Mouse (Mus musculus) adrenal gland, postnatal 4 days (tissue): ENCODE data around the gene Eps15l1. TPM values are rescaled to one million over a fixed set of nuclear protein-coding genes. Genes with fewer than 3 reads are reported as not detected.
A peak's percentile ranks its signal among the peaks of the same experiment; 100 is the strongest.

ENCODE experiments used
- DNase-seq, 2 experiments: peaks; one replicate each; pipeline ENCODE4 v3.0.0; 2021 to 2022; ENCODE audit warnings: low spot score in 2 of 2, mixed read lengths in 2 of 2
- long read RNA-seq, 2 experiments: library from polyadenylated mRNA; stranded (forward); transcript quantifications; one replicate each; pipeline ENCODE4 v2.0.0; 2021
- total RNA-seq, 2 experiments: library from RNA; stranded (reverse); gene quantifications; 2 replicates each; pipeline ENCODE4 v1.2.3; 2021

Eps15l1 gene
- total RNA-seq = 10 to 100 TPM; 69.9 to 70.8 TPM
- long read RNA-seq, experiment 1, transcript Eps15l1-201 (24 exons, 3,129 nt) = major isoform, 5 of 34 reads
- long read RNA-seq, experiment 1, partial matches to known transcripts = 4 of 34 reads
- long read RNA-seq, experiment 1, other reads (novel, unspliced or antisense) = 20 of 34 reads
- long read RNA-seq, experiment 2, transcript Eps15l1-205 (16 exons, 3,376 nt) = minor isoform, 13 of 70 reads
- long read RNA-seq, experiment 2, transcript Eps15l1-201 (24 exons, 3,129 nt) = major isoform, 14 of 70 reads
- long read RNA-seq, experiment 2, partial matches to known transcripts = 11 of 70 reads
- long read RNA-seq, experiment 2, other reads (novel, unspliced or antisense) = 31 of 70 reads

DNA sequence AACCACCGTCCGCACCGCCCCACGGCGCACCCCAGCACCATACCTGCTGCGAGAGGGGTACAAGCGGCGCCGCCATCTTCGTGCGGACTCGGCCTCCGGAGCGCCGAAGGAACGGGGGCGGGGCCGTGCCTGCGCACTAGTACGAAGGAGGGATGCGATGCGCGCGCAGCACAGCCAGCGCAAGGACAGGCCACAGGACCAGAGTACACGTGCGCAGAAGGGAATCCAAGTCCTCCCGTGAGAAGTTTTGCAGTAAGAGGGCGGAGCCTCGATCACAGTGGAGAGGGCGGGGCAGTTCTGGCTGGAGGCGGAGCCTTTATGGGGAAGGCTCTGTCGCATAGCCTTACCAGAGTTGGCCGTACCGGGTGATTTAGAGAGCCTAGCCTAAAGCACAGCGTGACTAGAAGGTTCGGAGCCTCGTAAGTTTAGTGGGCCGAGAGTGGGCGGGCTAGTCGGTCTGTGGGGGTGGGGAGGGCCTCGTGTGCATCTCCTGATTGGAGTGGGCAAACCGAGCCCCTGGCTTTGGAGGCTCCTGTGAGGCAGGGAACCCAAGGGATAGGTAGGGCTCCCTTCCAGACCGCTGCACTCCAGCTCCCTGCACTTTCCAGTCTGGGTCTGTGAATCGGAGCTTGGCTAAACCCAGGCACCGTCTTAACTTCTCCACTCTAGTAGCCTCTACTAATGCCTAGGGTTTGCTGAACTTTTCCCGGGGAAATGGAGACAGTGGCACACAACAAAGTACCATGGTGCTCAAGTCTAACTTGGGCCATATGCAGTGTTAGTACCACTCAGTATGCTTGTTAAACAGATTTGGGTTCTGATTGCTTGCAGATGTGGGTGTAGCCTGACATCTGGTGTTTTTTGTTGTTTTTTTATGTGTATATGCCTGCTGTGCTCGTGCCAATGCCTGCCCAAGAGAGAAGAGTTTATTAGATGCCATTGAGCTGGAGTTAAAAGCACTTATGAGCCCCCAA, at the start of gene Eps15l1:
Gene Eps15l1, minus strand, starts transcription at position 99 of the 974 bp plus-strand sequence.
- DNase-seq = peak; percentile 93 to 97

DNA sequence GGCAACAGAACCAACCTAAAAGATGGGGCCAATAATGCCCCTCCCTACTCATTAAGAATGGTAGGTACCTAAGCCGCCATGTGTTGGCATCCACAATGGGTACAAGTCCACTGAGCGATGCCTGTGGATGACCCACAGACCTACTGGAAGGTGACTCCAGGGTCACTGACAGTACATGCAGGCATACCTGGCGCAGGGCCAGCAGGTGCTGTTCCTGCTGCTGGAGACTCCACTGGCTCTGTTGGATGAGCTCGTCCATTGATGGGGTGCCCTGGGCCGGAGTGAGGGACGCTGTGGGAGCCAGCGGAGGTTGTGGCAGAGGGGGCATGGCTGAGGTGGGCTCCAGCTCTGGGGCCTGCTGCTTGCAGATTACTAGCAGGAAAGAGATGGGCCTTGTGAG, 49.4 kb upstream of the Eps15l1 start:
- DNase-seq = no peak

DNA sequence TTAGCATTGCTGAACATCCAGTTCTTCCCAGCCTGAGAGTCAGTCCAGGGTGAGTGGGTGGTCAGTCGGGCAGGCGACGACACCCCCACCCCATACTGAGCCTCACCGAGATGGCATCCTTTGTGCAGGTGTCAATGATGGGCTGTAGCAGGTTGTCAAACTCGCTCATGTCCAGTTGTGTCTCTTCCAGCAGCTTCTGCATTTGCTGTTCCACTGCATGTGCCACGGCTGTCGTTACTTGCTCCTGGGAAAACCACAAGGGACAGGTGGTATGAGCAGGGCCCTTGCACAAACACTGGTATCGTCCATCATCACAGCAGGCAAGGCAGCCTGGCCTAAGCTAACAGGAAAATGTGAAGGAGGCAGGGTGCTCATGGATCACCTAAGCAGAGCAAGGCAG, 48.7 kb upstream of the Eps15l1 start:
- no peak for DNase-seq

DNA sequence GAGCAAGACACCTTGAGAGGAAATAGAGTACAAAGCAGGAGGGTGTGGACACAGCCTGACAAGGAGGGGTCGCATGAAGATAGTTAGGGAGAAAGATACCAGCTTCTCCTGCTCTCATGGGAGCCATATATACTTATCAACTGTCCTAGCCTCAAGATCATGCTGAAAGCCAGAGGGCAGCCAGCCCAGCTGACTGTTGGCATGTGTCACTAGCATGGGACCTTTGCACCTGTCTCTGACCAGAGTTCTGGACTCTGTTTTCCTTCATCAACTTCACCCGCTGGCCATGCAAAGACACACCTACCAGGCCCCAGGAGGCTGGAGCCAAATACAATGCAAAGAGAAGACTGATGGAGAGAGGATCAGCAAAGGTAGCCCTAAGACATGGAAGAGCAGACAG, 48.0 kb upstream of the Eps15l1 start:
- DNase-seq = no peak

DNA sequence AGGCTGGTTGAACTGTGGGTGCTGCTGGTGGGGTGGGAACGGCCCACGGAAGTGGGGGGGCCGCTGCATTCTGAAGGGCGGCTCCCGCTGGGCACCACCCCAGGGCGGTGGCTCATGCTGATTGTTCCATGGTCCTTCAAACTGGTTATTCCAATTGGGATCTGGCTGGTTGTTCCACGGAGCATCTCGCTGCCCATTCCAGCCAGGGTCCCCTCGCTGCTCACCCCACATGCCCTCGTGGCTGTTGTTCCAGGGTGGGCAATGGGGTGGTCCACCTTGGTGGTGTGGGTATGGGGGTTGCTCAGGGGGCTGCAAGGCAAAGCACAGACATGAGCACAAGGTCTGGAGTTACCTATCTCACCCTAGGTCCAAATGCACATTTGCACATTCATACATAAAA, 43.0 kb upstream of the Eps15l1 start:
- DNase-seq = no peak

- DNase-seq = no peak
Measured at GRCm38 (mm10) chr8:72459881-72460533, 38.7 kb upstream of the Eps15l1 start.

DNA sequence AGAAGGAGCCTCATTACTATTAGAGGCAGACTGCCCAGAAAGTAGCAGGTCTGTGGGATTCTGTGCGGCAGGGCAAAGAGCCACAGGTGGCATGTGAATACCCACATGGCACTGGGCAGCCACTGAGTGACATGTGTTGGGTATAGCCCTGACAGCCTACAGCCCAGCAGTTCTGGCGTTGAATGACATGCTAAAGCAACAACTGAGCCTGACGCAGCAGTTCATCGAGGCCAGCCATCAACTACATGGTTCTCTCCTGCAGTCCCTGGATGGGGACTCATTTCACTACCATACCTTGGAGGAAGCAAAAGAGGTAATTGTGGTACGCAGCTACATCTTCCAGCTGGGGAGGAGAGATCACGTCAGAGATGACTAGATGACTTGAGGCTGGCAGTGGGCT, 37.2 kb upstream of the Eps15l1 start:
- DNase-seq = no peak

GRCm38 (mm10) chr8:72457806-72458205, 36.5 kb upstream of the Eps15l1 start:
- DNase-seq = no peak

- no peak for DNase-seq
Measured at GRCm38 (mm10) chr8:72455317-72455716, 34.1 kb upstream of the Eps15l1 start.

DNA sequence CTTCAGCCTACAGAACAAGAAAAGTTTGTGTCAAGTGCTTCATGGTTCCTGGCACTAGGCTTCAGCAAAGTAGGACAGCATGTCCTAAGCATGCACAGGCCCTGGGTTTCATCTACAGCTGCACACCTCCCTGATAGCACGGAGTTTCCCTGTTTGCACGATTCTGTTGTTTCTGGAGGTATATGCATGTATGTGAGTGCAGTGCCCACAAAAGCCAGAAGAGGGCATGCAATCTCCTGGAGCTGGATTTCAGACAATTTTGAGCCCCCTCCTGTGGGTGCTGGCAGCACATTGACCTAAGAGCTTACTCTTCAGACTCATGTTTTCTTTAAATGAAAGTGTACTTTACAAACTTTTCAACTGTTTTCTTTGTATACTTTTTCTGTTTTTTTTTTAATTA, 32.6 kb upstream of the Eps15l1 start:
- no peak for DNase-seq

GRCm38 (mm10) chr8:72451516-72451915, 30.3 kb upstream of the Eps15l1 start:
- no peak for DNase-seq

DNA sequence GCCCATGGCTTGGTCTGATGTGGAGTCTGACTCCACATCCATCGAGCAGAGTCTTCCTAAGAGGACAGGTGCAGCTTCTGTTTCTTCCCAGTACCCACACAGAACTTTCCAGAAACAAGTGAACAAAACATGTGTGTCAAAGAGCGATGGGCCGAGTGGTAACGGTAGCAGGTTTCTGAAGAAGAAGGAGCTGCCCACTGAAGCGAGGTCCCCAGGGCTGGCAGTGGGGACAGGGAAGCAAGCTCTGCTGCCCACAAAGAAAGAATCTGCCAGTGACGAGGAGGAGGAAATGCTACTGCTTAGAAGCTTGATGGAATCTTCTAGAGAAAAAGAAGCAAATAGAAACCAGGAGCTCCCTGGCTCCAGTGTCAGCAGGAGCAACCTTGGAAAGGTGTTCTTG, 23.8 kb upstream of the Eps15l1 start:
- no peak for DNase-seq

DNA sequence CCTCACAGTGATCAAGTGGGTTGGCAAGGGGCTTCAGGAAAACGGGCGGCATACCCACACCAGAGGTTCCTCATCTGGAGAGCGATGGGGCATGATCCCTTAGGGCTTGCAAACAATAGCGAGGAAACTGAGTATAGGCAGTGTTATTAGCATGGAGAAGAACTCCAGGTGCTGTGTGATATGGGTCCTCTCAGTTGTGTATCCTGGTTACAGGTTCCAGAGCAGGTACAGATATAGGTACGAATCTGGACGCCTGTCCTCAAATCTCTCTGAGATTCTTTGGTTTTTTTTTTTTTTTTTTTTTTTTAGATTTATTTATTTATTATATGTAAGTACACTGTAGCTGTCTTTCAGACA, 22.7 kb upstream of the Eps15l1 start:
- DNase-seq = no peak

GRCm38 (mm10) chr8:72443338-72443993, 22.2 kb upstream of the Eps15l1 start, which contains the start of the genes Calr3 and 1700030K09Rik:
Gene Calr3 (minus strand): TSS chr8:72443870.
Gene 1700030K09Rik (plus strand): TSS chr8:72443880.
- peak; percentile 87 to 93 for DNase-seq

DNA sequence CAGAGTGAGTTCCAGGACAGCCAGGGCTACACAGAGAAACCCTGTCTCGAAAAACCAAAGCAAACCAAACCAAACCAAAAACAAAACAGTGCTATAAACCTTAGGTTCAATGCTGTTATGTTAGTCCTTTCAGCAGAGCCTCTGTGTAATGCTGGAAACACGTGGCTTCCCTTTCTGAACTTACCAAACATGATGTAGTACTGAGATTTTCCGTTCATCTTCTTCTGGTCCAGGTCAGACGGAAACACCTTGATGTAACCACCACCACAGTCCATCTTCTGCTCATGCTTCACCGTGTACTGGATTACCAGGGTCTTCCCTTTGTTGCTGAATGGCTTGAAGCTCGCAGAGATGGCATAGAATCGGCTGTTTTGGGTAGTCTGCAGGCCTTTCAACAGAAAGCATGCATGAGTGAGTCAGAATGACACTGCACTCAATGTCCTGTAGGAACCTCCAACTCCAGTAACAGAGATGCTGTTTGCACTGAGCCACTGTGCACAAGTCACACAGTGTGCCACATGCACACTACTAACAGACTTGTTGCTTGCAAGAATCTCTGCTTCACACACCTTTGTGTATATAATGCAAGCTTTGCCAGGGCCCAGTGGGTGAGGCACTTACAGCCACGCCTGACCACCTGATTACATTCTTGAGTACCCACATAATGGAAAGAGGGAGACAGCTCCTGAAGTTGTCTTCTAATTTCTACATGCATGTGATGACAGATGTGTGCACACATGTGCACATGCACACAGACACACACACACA, 17.2 kb upstream of the Eps15l1 start:
- DNase-seq = no peak

- DNase-seq = peak; percentile 37 to 61
Measured at GRCm38 (mm10) chr8:72434952-72435351, 13.7 kb upstream of the Eps15l1 start.

- DNase-seq = no peak
Measured at GRCm38 (mm10) chr8:72429676-72430075, 8.4 kb upstream of the Eps15l1 start.

DNA sequence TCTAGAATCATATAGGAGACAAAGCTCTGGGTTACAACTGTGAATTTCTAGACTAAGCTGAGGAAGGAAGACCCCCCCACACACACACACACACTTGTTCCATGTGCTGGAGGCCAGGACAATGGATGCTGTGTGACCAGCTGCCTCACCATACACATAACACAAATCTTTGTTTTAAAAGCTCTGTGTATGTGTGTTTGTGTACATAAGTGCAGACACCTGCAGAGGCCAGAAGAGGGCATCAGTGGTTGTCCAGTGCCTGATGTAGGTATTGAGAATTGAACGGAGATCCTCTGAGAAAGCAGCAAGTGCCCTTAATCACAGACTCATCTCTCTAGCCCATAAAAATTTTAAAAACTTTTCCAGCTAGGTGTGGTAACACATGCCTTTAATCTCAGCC, 1.7 kb upstream of the Eps15l1 start:
- DNase-seq = no peak

DNA sequence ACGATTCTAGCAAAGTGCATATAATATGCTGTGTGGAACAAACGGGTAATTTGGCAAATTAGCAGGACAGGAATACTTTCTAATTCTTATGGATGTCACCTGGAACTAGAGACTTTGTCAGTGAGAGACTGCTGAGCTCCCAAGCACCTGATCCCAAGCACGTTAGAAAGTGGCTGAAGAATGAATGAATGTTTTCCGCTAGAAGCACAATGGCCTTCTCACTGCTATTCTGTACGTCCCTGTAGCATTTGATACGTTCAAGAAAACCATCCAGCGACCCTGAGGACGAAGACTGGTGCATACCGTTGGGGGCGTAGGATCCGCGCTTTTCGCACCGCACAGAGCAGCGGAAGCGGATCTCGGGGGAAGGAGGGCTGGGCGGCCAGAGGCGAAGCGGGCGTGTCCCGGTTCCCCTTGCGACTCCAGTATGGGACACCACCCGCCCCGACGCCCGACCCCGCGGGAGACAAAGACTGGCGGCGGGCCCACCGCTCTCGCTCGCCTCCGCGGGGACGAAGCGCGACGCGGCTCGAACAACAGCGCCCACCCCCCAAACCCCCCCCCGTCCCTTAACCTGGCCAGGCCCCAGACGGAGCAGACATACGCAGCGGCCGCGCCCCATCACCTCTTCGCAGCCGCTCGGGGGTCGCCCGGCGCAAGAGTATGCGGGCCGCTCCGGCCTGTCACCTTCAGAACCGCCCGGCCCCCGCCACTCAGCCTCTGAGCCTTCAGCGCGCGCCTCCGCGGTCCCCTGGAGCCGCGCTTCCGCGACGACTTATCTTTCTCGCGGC, 494 bp downstream of the Eps15l1 start:
- no peak for DNase-seq
